Mouse (Mus musculus) liver, embryonic 15.5 days (tissue): ENCODE measurements around the gene Ifit1bl1. TPM values are rescaled to one million over a fixed set of nuclear protein-coding genes. Genes with fewer than 3 reads are reported as not detected.
A peak's percentile ranks its signal among the peaks of the same experiment; 100 is the strongest.

Source experiments
- ATAC-seq: fragments of 200-750 bp; cut with Nextera tagmentation; 2 replicates; pipeline ENCODE4 v1.8.0; 2017; ENCODE audit warnings: moderate number of reproducible peaks, mild to moderate bottlenecking, moderate library complexity; ENCODE audit not compliant: insufficient read depth
- H3K27ac ChIP-seq: fragments of 300-500 bp; sonication (generic); replicated peaks from 2 replicates; pipeline ENCODE4 v1.5.1; 2015; ENCODE audit warnings: mild to moderate bottlenecking, inconsistent platforms
- H3K27me3 ChIP-seq: fragments of 300-500 bp; sonication (generic); 2 replicates; pipeline ENCODE4 v1.6.1; 2015; ENCODE audit warnings: mild to moderate bottlenecking, inconsistent platforms
- H3K36me3 ChIP-seq: fragments of 300-500 bp; sonication (generic); replicated peaks from 2 replicates; pipeline ENCODE4 v1.6.1; 2015; ENCODE audit warnings: moderate library complexity, mild to moderate bottlenecking, inconsistent platforms
- H3K4me1 ChIP-seq: fragments of 300-500 bp; sonication (generic); replicated peaks from 2 replicates; pipeline ENCODE4 v1.6.1; 2015; ENCODE audit warnings: inconsistent platforms
- H3K4me2 ChIP-seq: fragments of 300-500 bp; sonication (generic); 2 replicates; pipeline ENCODE4 v1.6.1; 2015; ENCODE audit warnings: moderate library complexity, mild to moderate bottlenecking, inconsistent platforms
- H3K4me3 ChIP-seq: fragments of 300-500 bp; sonication (generic); replicated peaks from 2 replicates; pipeline ENCODE4 v1.5.1; 2015; ENCODE audit warnings: mild to moderate bottlenecking, inconsistent platforms
- H3K9ac ChIP-seq: fragments of 300-500 bp; sonication (generic); 2 replicates; pipeline ENCODE4 v1.6.1; 2015; ENCODE audit warnings: moderate library complexity, mild to moderate bottlenecking, inconsistent platforms
- H3K9me3 ChIP-seq: fragments of 300-500 bp; sonication (generic); replicated peaks from 2 replicates; pipeline ENCODE4 v1.6.1; 2016; ENCODE audit warnings: inconsistent platforms
- WGBS: fragments of 180-500 bp; shearing (Covaris S2); methylation state at CpG from one replicate; pipeline ENCODE4 v1.1.7; 2015; ENCODE audit warnings: mixed read lengths; ENCODE audit not compliant: insufficient replicate concordance; 5-methylcytosine and 5-hydroxymethylcytosine counted together
- polyA plus RNA-seq: library from polyadenylated mRNA; unstranded; fragments of >200 nt; fragmentation: Nextera tagmentation; extraction: Ambion mirVana; gene quantifications from 2 replicates; pipeline ENCODE4 v1.2.1, GENCODE M21; 2015

The Ifit1bl1 gene
- polyA plus RNA-seq, 1 experiment from 2014 or later, result 0.17 TPM

GRCm38 (mm10) chr19:34562556-34562955 lies 39.2 kb downstream of the Ifit1bl1 start:
- Histone ChIP-seq H3K4me3 (no peak overlapping the region), H3K9ac (no peak overlapping the region), H3K27me3 (no peaks in the 10 kb centered on the region), H3K27ac (no peak overlapping the region), H3K9me3 (no peaks in the 10 kb centered on the region), H3K4me2 (no peak overlapping the region), H3K36me3 (no peaks in the 10 kb centered on the region), H3K4me1 (0 out of 2 replicates have a peak, but pooled peaks cover 3% of the 10 kb centered on the region)
- ATAC-seq, result no peak

- Histone ChIP-seq H3K36me3 (no peaks in the 10 kb centered on the region), H3K27me3 (no peaks in the 10 kb centered on the region), H3K9ac (no peak overlapping the region), H3K4me2 (no peak overlapping the region), H3K9me3 (no peaks in the 10 kb centered on the region), H3K27ac (no peak overlapping the region), H3K4me1 (no peaks in the 10 kb centered on the region; the same call in 1 of the 2 replicates), H3K4me3 (no peak overlapping the region)
- no peak for ATAC-seq
- WGBS, result 57% methylated on average over 3 of the region's 3 CpGs
These were observed 45.1 kb downstream of the Ifit1bl1 start for GRCm38 (mm10) chr19:34556621-34557020.

- no peak overlapping the region for H3K4me2 ChIP-seq
- peaks cover 16% of the 10 kb centered on the region for H3K4me1 ChIP-seq
- no peaks in the 10 kb centered on the region for H3K36me3 ChIP-seq
- no peak overlapping the region for H3K4me3 ChIP-seq
- H3K9me3 ChIP-seq, result no peaks in the 10 kb centered on the region
- no peak for ATAC-seq
- H3K9ac ChIP-seq, result no peak overlapping the region
- no peak overlapping the region for H3K27ac ChIP-seq
- no peaks in the 10 kb centered on the region for H3K27me3 ChIP-seq
These were observed 47.7 kb downstream of the Ifit1bl1 start for GRCm38 (mm10) chr19:34554061-34554460.

GRCm38 (mm10) chr19:34553522-34553921 lies 48.2 kb downstream of the Ifit1bl1 start:
- Histone ChIP-seq H3K27ac (no peak overlapping the region), H3K4me2 (no peak overlapping the region), H3K36me3 (no peaks in the 10 kb centered on the region), H3K9ac (no peak overlapping the region), H3K27me3 (no peaks in the 10 kb centered on the region), H3K9me3 (no peaks in the 10 kb centered on the region), H3K4me3 (no peak overlapping the region), H3K4me1 (peaks cover 16% of the 10 kb centered on the region)
- no peak for ATAC-seq
- 67% methylated on average over 3 of the region's 3 CpGs for WGBS

GRCm38 (mm10) chr19:34553021-34553420 lies 48.7 kb downstream of the Ifit1bl1 start:
- H3K27ac ChIP-seq, result no peak overlapping the region
- no peak overlapping the region for H3K4me3 ChIP-seq
- H3K9me3 ChIP-seq, result no peaks in the 10 kb centered on the region
- no peak for ATAC-seq
- H3K9ac ChIP-seq, result no peak overlapping the region
- H3K4me2 ChIP-seq, result no peak overlapping the region
- peaks cover 16% of the 10 kb centered on the region for H3K4me1 ChIP-seq
- WGBS, result 57% methylated on average over 6 of the region's 6 CpGs
- no peaks in the 10 kb centered on the region for H3K36me3 ChIP-seq
- H3K27me3 ChIP-seq, result no peaks in the 10 kb centered on the region

- H3K36me3 ChIP-seq, result no peaks in the 10 kb centered on the region
- ATAC-seq, result no peak
- no peak overlapping the region for H3K9ac ChIP-seq
- no peaks in the 10 kb centered on the region for H3K27me3 ChIP-seq
- H3K4me3 ChIP-seq, result no peak overlapping the region
- H3K9me3 ChIP-seq, result no peaks in the 10 kb centered on the region
- H3K27ac ChIP-seq, result no peak overlapping the region
- peaks cover 16% of the 10 kb centered on the region for H3K4me1 ChIP-seq
- WGBS, result 58% methylated on average over 5 of the region's 5 CpGs
- H3K4me2 ChIP-seq, result peak overlapping the region; percentile 21; the same call in 1 of the 2 replicates
These were observed 49.8 kb downstream of the Ifit1bl1 start for GRCm38 (mm10) chr19:34551981-34552380.

- H3K4me3 ChIP-seq, result peak within 1 kb of the TSS; percentile 65
- H3K27me3 ChIP-seq, result no peaks in the 10 kb centered on the region
- H3K4me1 ChIP-seq, result peaks cover 16% of the 10 kb centered on the region
- no peaks in the 10 kb centered on the region for H3K36me3 ChIP-seq
- WGBS, result under 1% methylated on average over 22 of the region's 22 CpGs
- peak within 1 kb of the TSS; percentile 79 for H3K4me2 ChIP-seq
- H3K9ac ChIP-seq, result peak within 1 kb of the TSS; percentile 64
- peak; percentile 91 for ATAC-seq
- H3K9me3 ChIP-seq, result no peaks in the 10 kb centered on the region
- peak within 1 kb of the TSS; percentile 51; the same call in 1 of the 2 replicates for H3K27ac ChIP-seq
These were observed 51.1 kb downstream of the Ifit1bl1 start, which contains the start of gene Ifit2 for GRCm38 (mm10) chr19:34550534-34551223. Gene Ifit2, plus strand, starts transcription at chr19:34550694.

GRCm38 (mm10) chr19:34550205-34550533 lies 51.6 kb downstream of the Ifit1bl1 start:
- no peaks in the 10 kb centered on the region for H3K9me3 ChIP-seq
- H3K4me1 ChIP-seq, result peaks cover 16% of the 10 kb centered on the region
- no peaks in the 10 kb centered on the region for H3K36me3 ChIP-seq
- no peaks in the 10 kb centered on the region for H3K27me3 ChIP-seq
- no peak overlapping the region for H3K27ac ChIP-seq
- peak overlapping the region; percentile 64; the same call in 1 of the 2 replicates for H3K9ac ChIP-seq
- H3K4me3 ChIP-seq, result peak overlapping the region; percentile 65
- WGBS, result 23% methylated on average over 4 of the region's 4 CpGs
- no peak for ATAC-seq
- peak overlapping the region; percentile 79 for H3K4me2 ChIP-seq

GRCm38 (mm10) chr19:34547976-34548375 lies 53.8 kb downstream of the Ifit1bl1 start:
- WGBS, result 15% methylated on average over 7 of the region's 7 CpGs

GRCm38 (mm10) chr19:34546211-34546610 lies 55.5 kb downstream of the Ifit1bl1 start:
- WGBS, result 68% methylated on average over 4 of the region's 4 CpGs
- Histone ChIP-seq H3K27me3 (no peaks in the 10 kb centered on the region), H3K36me3 (no peaks in the 10 kb centered on the region), H3K4me2 (no peak overlapping the region), H3K4me1 (peaks cover 16% of the 10 kb centered on the region), H3K4me3 (no peak overlapping the region), H3K9me3 (no peaks in the 10 kb centered on the region), H3K9ac (no peak overlapping the region), H3K27ac (no peak overlapping the region)
- no peak for ATAC-seq

More at GRCm38 (mm10) chr19:34547976-34548375, 53.8 kb downstream of the Ifit1bl1 start:
- ATAC-seq, result no peak
- Histone ChIP-seq H3K9me3 (no peaks in the 10 kb centered on the region), H3K4me1 (peaks cover 16% of the 10 kb centered on the region), H3K27ac (no peak overlapping the region), H3K4me2 (no peak overlapping the region), H3K4me3 (no peak overlapping the region), H3K27me3 (no peaks in the 10 kb centered on the region), H3K9ac (no peak overlapping the region), H3K36me3 (no peaks in the 10 kb centered on the region)
